Comparison of ENCODE assay signal across 8 mouse cellular contexts in genomic region chr8:111258631-111259407, GRCm38 (mm10). TPM values are rescaled to one million over a fixed set of nuclear protein-coding genes. Genes with fewer than 3 reads are reported as not detected.
A peak's percentile ranks its signal among the peaks of the same experiment; 100 is the strongest.
DNase-seq lines count a peak whose midpoint lies in the region; ATAC-seq lines count a peak whose summit lies in the region.

Gene Glg1, minus strand, starts transcription at chr8:111259216.

- ATAC-seq in hematopoietic stem cell, adult 5-6 weeks (replicated peaks in 1 of 2; ENCODE audit: insufficient read depth in 1 of 2, low FRiP score in 2 of 2, low TSS enrichment in 1 of 2, low read depth in 1 of 2, poor library complexity in 2 of 2, severe bottlenecking in 2 of 2) = peak; percentile 89 to 91
- ATAC-seq in lung, embryonic 16.5 days (ENCODE audit: low read depth) = peak; percentile 96

- peak within 1 kb of the TSS; percentile 69 for H3K4me3 ChIP-seq in lung, embryonic 16.5 days (ENCODE audit: low read length)

- whole genome bisulfite sequencing in lung, embryonic 16.5 days = under 1% methylated on average over 68 of the region's 76 CpGs

- peak within 1 kb of the TSS; percentile 99 for H3K27ac ChIP-seq in lung, embryonic 16.5 days (ENCODE audit: low read length)

- peak; percentile 63 for DNase-seq in MEL-GATA-1-ER (ENCODE audit: extremely low read depth, low read depth)
- DNase-seq in cerebellum, adult 8-10 months = peak; percentile 92
- peak; percentile 91 for DNase-seq in forelimb bud, embryonic 11.5 days (ENCODE audit: low read depth, low spot score)
- DNase-seq in layer of hippocampus, adult 9-10 months (ENCODE audit: low spot score) = peak; percentile 78
- peak; percentile 90 for DNase-seq in ovary, postnatal 10 days (ENCODE audit: low spot score)
- DNase-seq in thymus, postnatal 10 days (ENCODE audit: low spot score in 2 of 2) = peak; percentile 88 to 94

- H3K4me1 ChIP-seq in lung, embryonic 16.5 days (replicated peaks; ENCODE audit: control insufficient read depth, insufficient read depth, low read length) = peaks cover 10% of the 10 kb centered on the region

- peak within 1 kb of the TSS; percentile 72 for H3K4me2 ChIP-seq in lung, embryonic 16.5 days (ENCODE audit: low read depth, low read length)

- H3K9me3 ChIP-seq in lung, embryonic 16.5 days (ENCODE audit: control insufficient read depth, low read length) = no peaks in the 10 kb centered on the region

- H3K9ac ChIP-seq in lung, embryonic 16.5 days (ENCODE audit: low read length) = peak within 1 kb of the TSS; percentile 77

- no peaks in the 10 kb centered on the region for H3K27me3 ChIP-seq in lung, embryonic 16.5 days (ENCODE audit: control insufficient read depth, insufficient read depth, low read depth, low read length)

- no peaks in the 10 kb centered on the region for H3K36me3 ChIP-seq in lung, embryonic 16.5 days (ENCODE audit: control insufficient read depth, insufficient read depth, low read length)

RNA-seq across cellular contexts. Expression of gene Glg1, which starts in this region (rescaled TPM):
- 50.0 and 52.4 TPM in 2 replicates for total RNA-seq in hematopoietic stem cell, adult 5-6 weeks (2017)
- 69.8 and 72.3 TPM in 2 replicates for polyA plus RNA-seq in lung, embryonic 16.5 days (2015; fragmentation: Nextera tagmentation; extraction: Ambion mirVana)

Comparison
In these comparisons a context has a peak if more than half of its experiments do, and no peak if none do; other contexts are left out.
1. Peak in every context shown above with its lines: DNase-seq, ATAC-seq, H3K4me3 ChIP-seq and H3K27ac ChIP-seq.